Mouse (Mus musculus) midbrain, embryonic 11.5 days (tissue): ENCODE results near the gene Sf1. TPM values are rescaled to one million over a fixed set of nuclear protein-coding genes. Genes with fewer than 3 reads are reported as not detected.

Experiments
- ATAC-seq: fragments of 200-750 bp; cut with Nextera tagmentation; 2 replicates; pipeline ENCODE4 v1.8.0; 2017; ENCODE audit warnings: moderate TSS enrichment, moderate library complexity; ENCODE audit not compliant: low FRiP score
- DNase-seq: peaks from one replicate; pipeline ENCODE4 v3.0.0; 2015; ENCODE audit warnings: low spot score; ENCODE audit errors: missing footprints
- H3K27ac ChIP-seq: fragments of 300-500 bp; sonication (generic); 2 replicates; pipeline ENCODE4 v1.5.1; 2014; ENCODE audit warnings: low read depth, low read length
- H3K27me3 ChIP-seq: fragments of 300-500 bp; sonication (generic); 2 replicates; pipeline ENCODE4 v1.6.1; 2014; ENCODE audit warnings: mild to moderate bottlenecking, low read length, moderate library complexity, mixed read lengths; ENCODE audit not compliant: control insufficient read depth, insufficient read depth
- H3K36me3 ChIP-seq: fragments of 300-500 bp; sonication (generic); 2 replicates; pipeline ENCODE4 v1.6.1; 2014; ENCODE audit warnings: mild to moderate bottlenecking, low read length, moderate library complexity, mixed read lengths; ENCODE audit not compliant: control insufficient read depth, insufficient read depth
- H3K4me1 ChIP-seq: fragments of 300-500 bp; sonication (generic); 2 replicates; pipeline ENCODE4 v1.6.1; 2014; ENCODE audit warnings: low read length; ENCODE audit not compliant: control insufficient read depth, insufficient read depth
- H3K4me2 ChIP-seq: fragments of 300-500 bp; sonication (generic); 2 replicates; pipeline ENCODE4 v1.6.1; 2014; ENCODE audit warnings: mild to moderate bottlenecking, moderate library complexity
- H3K4me3 ChIP-seq: fragments of 300-500 bp; sonication (generic); 2 replicates; pipeline ENCODE4 v1.5.1; 2014; ENCODE audit warnings: low read depth, low read length
- H3K9ac ChIP-seq: fragments of 300-500 bp; sonication (generic); 2 replicates; pipeline ENCODE4 v1.6.1; 2014; ENCODE audit warnings: low read length
- H3K9me3 ChIP-seq: fragments of 300-500 bp; sonication (generic); 2 replicates; pipeline ENCODE4 v1.6.1; 2016; ENCODE audit warnings: low read length; ENCODE audit not compliant: control insufficient read depth
- WGBS: fragments of 180-500 bp; shearing (Covaris S2); extraction: QIAGEN DNeasy Blood & Tissue Kit; methylation state at CpG from one replicate; pipeline ENCODE4 v1.1.7; 2014; 5-methylcytosine and 5-hydroxymethylcytosine counted together
- polyA plus RNA-seq: library from polyadenylated mRNA; unstranded; fragments of >200 nt; fragmentation: Nextera tagmentation; extraction: Ambion mirVana; gene quantifications from 2 replicates; pipeline ENCODE4 v1.2.1, GENCODE M21; 2014

The Sf1 gene
- polyA plus RNA-seq, 1 experiment from 2014 or later, result 215 TPM

GRCm38 (mm10) chr19:6331719-6332516, 31.6 kb upstream of the Sf1 start:
- Histone ChIP-seq H3K27me3 (no peaks in the 10 kb centered on the region), H3K4me3 (peak overlapping the region; percentile 9; the same call in 1 of the 2 replicates), H3K4me2 (peak overlapping the region; percentile 24), H3K4me1 (peaks cover 20% of the 10 kb centered on the region), H3K27ac (no peak overlapping the region), H3K36me3 (no peaks in the 10 kb centered on the region), H3K9me3 (no peaks in the 10 kb centered on the region), H3K9ac (peak overlapping the region; percentile 46)
- peak; percentile 94 for DNase-seq
- ATAC-seq, result no peak
- 22% methylated on average over 13 of the region's 13 CpGs for WGBS

GRCm38 (mm10) chr19:6333761-6334595, 29.5 kb upstream of the Sf1 start:
- Histone ChIP-seq H3K27me3 (no peaks in the 10 kb centered on the region), H3K36me3 (peaks cover 7% of the 10 kb centered on the region), H3K4me1 (peaks cover 20% of the 10 kb centered on the region), H3K9me3 (no peaks in the 10 kb centered on the region), H3K4me2 (peak overlapping the region; percentile 82), H3K4me3 (peak overlapping the region; percentile 58; the same call in 1 of the 2 replicates), H3K9ac (peak overlapping the region; percentile 13), H3K27ac (no peak overlapping the region)
- WGBS, result 75% methylated on average over 9 of the region's 9 CpGs
- ATAC-seq (no peak), DNase-seq (peak; percentile 77)

DNA sequence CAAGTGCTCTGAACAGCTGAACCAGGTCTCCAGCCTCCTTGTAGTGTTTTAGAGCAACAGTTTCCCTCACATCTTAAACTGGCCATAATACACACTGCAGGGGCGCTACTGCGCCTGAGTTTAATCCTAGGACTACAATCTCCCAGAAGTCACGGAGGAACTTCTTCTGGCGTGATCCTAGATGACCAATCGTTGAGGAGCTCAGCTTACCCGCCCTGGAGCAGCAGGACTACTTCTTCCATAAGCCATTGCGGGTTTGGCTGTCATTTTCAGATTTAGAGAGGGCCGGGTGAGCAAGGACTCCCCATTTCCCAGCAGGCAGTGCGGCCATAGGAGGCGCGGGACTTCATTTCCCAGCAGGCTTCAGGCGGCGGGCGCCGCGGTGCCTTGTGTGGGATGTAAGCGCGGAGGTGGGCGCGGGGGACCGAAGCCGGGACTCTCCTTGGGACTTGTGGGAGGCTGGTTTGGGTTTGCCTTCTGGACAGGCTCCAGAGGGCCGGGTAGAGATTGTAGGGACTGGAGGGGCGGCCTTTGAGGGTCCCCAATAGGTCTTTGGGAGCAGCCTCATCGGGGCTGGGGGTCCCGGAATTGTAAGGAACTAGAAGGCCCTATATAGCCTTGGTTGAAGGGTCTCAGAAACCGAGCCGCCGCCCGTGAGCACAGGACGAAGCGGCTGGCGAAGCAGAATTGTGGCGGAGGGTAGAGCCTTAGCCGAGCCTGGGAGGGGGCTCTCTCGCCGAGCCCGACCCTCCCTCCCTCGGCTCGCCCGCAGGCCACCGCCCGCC, 28.6 kb upstream of the Sf1 start, which contains the start of gene Men1:
Men1 (plus strand) TSS at position 307 of the 785 bp plus-strand sequence.
- no peaks in the 10 kb centered on the region for H3K27me3 ChIP-seq
- H3K9me3 ChIP-seq, result no peaks in the 10 kb centered on the region
- ATAC-seq, result peak; percentile 90
- H3K27ac ChIP-seq, result peak within 1 kb of the TSS; percentile 48; the same call in 1 of the 2 replicates
- peak within 1 kb of the TSS; percentile 58 for H3K4me3 ChIP-seq
- H3K4me1 ChIP-seq, result peaks cover 20% of the 10 kb centered on the region
- peaks cover 9% of the 10 kb centered on the region for H3K36me3 ChIP-seq
- peak within 1 kb of the TSS; percentile 82 for H3K4me2 ChIP-seq
- WGBS, result under 1% methylated on average over 43 of the region's 43 CpGs
- peak within 1 kb of the TSS; percentile 80 for H3K9ac ChIP-seq
- peak; percentile 99 for DNase-seq

DNA sequence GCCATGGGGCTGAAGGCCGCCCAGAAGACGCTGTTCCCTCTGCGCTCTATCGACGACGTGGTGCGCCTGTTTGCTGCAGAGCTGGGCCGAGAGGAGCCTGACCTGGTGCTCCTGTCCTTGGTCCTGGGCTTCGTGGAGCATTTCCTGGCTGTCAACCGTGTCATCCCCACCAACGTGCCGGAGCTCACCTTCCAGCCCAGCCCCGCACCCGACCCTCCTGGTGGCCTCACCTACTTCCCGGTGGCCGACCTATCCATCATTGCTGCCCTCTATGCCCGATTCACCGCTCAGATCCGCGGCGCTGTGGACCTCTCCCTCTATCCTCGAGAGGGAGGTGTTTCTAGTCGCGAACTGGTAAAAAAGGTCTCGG, 28.0 kb upstream of the Sf1 start:
- H3K9ac ChIP-seq, result peak overlapping the region; percentile 80
- peak overlapping the region; percentile 58 for H3K4me3 ChIP-seq
- no peaks in the 10 kb centered on the region for H3K9me3 ChIP-seq
- WGBS, result under 1% methylated on average over 25 of the region's 25 CpGs
- peaks cover 20% of the 10 kb centered on the region for H3K4me1 ChIP-seq
- no peak overlapping the region for H3K27ac ChIP-seq
- no peak for DNase-seq
- peaks cover 12% of the 10 kb centered on the region for H3K36me3 ChIP-seq
- ATAC-seq, result peak; percentile 36
- H3K27me3 ChIP-seq, result no peaks in the 10 kb centered on the region
- peak overlapping the region; percentile 82 for H3K4me2 ChIP-seq

- 93% methylated on average over 10 of the region's 10 CpGs for WGBS
- Histone ChIP-seq H3K9ac (peak overlapping the region; percentile 21; the same call in 1 of the 2 replicates), H3K4me1 (peaks cover 22% of the 10 kb centered on the region), H3K4me2 (peak overlapping the region; percentile 82), H3K4me3 (peak overlapping the region; percentile 58), H3K27ac (no peak overlapping the region), H3K27me3 (no peaks in the 10 kb centered on the region), H3K9me3 (no peaks in the 10 kb centered on the region), H3K36me3 (peaks cover 12% of the 10 kb centered on the region)
- peak; percentile 72 for DNase-seq
- ATAC-seq, result no peak
Observed at GRCm38 (mm10) chr19:6336920-6337319, 26.6 kb upstream of the Sf1 start.

- DNase-seq, result peak; percentile 56
- H3K4me1 ChIP-seq, result peaks cover 20% of the 10 kb centered on the region
- 94% methylated on average over 7 of the region's 7 CpGs for WGBS
Observed at GRCm38 (mm10) chr19:6338171-6338570, 25.3 kb upstream of the Sf1 start.

GRCm38 (mm10) chr19:6338716-6339115, 24.8 kb upstream of the Sf1 start:
- no peak for ATAC-seq
- no peak overlapping the region for H3K9ac ChIP-seq
- H3K4me3 ChIP-seq, result no peak overlapping the region
- H3K4me1 ChIP-seq, result peaks cover 20% of the 10 kb centered on the region
- H3K36me3 ChIP-seq, result peaks cover 12% of the 10 kb centered on the region
- no peaks in the 10 kb centered on the region for H3K27me3 ChIP-seq
- H3K4me2 ChIP-seq, result no peak overlapping the region
- WGBS, result 93% methylated on average over 11 of the region's 11 CpGs
- no peaks in the 10 kb centered on the region for H3K9me3 ChIP-seq
- H3K27ac ChIP-seq, result no peak overlapping the region
- DNase-seq, result peak; percentile 47

More at GRCm38 (mm10) chr19:6338171-6338570, 25.3 kb upstream of the Sf1 start:
- no peak for ATAC-seq
- Histone ChIP-seq H3K9me3 (no peaks in the 10 kb centered on the region), H3K4me3 (no peak overlapping the region), H3K36me3 (peaks cover 12% of the 10 kb centered on the region), H3K27ac (no peak overlapping the region), H3K4me2 (no peak overlapping the region), H3K9ac (no peak overlapping the region), H3K27me3 (no peaks in the 10 kb centered on the region)

GRCm38 (mm10) chr19:6339191-6339590, 24.3 kb upstream of the Sf1 start:
- DNase-seq, result peak; percentile 59
- Histone ChIP-seq H3K4me1 (peaks cover 19% of the 10 kb centered on the region), H3K4me2 (no peak overlapping the region), H3K36me3 (peaks cover 12% of the 10 kb centered on the region), H3K27me3 (no peaks in the 10 kb centered on the region), H3K27ac (no peak overlapping the region), H3K9me3 (no peaks in the 10 kb centered on the region), H3K4me3 (no peak overlapping the region), H3K9ac (no peak overlapping the region)
- 96% methylated on average over 6 of the region's 6 CpGs for WGBS
- no peak for ATAC-seq
